Mouse (Mus musculus): ENCODE measurements around the gene Atp9a.

GRCm38 (mm10) chr2:168677650-168678049 is 64.6 kb downstream of the Atp9a start:
- TF ChIP-seq CTCF (IDR thresholded peaks at IDR 0.05; ENCODE audit: low read depth) (no peak), EP300 (optimal IDR thresholded peaks at IDR 0.05) (no peak)

Measured in stomach, postnatal 0 days (tissue).